Mouse (Mus musculus) left cerebral cortex, adult 8-10 months (tissue): Measurements from ENCODE around the gene Pld3. TPM values are rescaled to one million over a fixed set of nuclear protein-coding genes. Genes with fewer than 3 reads are reported as not detected.
A peak's percentile ranks its signal among the peaks of the same experiment; 100 is the strongest.

ENCODE experiments used
- DNase-seq, 2 experiments: peaks; one replicate each; pipeline ENCODE4 v3.0.0; 2022; ENCODE audit warnings: low spot score in 2 of 2
- total RNA-seq, 4 experiments: library from RNA; stranded (reverse); gene quantifications; 2 replicates each; pipeline ENCODE4 v1.2.4; 2022

Gene Pld3
- total RNA-seq, 4 experiments from 2014 or later: 675 to 760 (median 715) TPM

DNA sequence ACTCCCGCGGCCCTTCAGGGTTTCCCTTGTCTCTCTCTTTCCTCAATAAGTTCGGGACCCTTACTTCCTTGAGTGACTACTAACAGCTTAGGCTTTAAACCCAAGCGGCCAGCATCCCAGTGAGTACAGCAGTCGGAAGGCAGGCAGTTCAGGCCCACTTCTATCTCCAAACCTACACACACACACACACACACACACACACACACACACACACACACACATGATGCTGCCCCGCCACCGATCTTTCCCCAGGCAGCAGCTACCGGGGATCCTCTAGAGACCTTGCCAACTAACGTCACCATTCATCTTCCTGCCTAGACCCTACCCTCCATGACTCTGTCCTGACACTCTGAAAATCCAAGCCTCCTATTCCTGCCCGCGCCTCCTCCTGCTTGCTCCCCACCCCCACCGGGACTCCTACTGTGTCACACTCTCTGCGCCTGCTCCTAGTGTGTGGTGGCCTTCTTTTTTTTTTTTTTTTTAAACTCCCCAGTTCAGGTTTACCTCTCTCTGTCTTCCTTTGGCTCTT is 65.2 kb downstream of the Pld3 start:
- no peak for DNase-seq

GRCm38 (mm10) chr7:27486770-27487697 is 66.0 kb downstream of the Pld3 start, which contains the start of gene Sertad1:
Gene Sertad1, plus strand, starts transcription at chr7:27486910.
- DNase-seq: peak; percentile 99 to 100

DNA sequence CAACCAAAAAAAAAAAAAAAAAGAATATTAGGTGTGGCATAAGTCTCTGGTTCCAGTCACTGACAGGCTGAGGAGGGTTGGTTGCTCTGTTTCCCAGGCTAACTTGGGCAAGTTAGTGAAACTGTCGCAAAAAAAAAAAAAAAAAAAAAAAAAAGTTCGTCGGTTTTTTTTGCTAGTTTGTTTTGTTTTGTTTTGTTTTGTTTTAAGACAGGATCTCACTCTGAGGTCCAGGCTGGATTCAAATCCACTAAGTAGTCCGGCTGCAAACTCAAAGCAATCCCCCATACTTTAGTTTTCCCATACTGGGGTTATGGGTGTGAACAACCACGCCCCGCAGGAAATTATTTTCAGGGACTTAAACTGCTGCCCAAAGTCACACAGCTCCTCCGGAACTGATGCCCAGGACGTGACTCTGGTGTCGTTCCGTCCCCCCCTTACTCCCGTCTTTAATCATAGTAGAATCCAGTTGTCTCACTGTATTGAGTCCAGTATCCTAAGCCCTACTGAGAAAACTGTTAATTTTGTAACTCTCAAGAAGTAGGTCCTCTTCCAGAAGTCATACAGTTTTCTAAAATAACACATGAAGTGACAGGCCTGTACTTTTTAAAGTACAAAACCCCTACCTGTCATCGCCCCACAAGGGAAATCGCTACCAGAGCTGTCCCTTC is 66.8 kb downstream of the Pld3 start:
- DNase-seq: no peak

- DNase-seq: no peak
Observed at GRCm38 (mm10) chr7:27483860-27484259, 69.2 kb downstream of the Pld3 start.

Other genes starting within 250 kb of the Pld3 start
- 10 to 100 TPM; 41.9 to 51.1 (median 44.6) TPM for gene Ltbp4, start 215.5 kb downstream of the Pld3 start, total RNA-seq
- gene Shkbp1, start 197.2 kb downstream of the Pld3 start, total RNA-seq: 10 to 100 TPM; 20.7 to 25.9 (median 23.1) TPM
- gene Gm20479, start 195.8 kb downstream of the Pld3 start, total RNA-seq: not detected
- gene Sptbn4, start 105.5 kb downstream of the Pld3 start, total RNA-seq: 100 to 1,000 TPM; 119 to 133 (median 127) TPM
- 10 to 100 TPM; 17.3 to 23.4 (median 20.2) TPM for gene Blvrb, start 105.2 kb downstream of the Pld3 start, total RNA-seq
- gene Sertad3, start 79.5 kb downstream of the Pld3 start, total RNA-seq: 1 to 10 TPM; 2.4 to 4.5 (median 3.4) TPM
- 10 to 100 TPM; 13.8 to 17.5 (median 14.1) TPM for gene Sertad1, start 66.3 kb downstream of the Pld3 start, total RNA-seq
- under 1 TPM; 0.48 to 0.53 (median 0.52) TPM for gene Prx, start 53.9 kb downstream of the Pld3 start, total RNA-seq
- under 1 TPM in 3 of 4 experiments, not detected in 1; 0.12 to 0.20 (median 0.14) TPM for gene Hipk4, start 30.0 kb downstream of the Pld3 start, total RNA-seq
- 10 to 100 TPM; 26.1 to 34.5 (median 31.0) TPM for gene 2310022A10Rik, start within 50 bp of the Pld3 start, total RNA-seq
- gene Akt2, start 38.3 kb upstream of the Pld3 start, total RNA-seq: 100 to 1,000 TPM in 3 of 4 experiments, 10 to 100 TPM in 1; 98.3 to 115 (median 109) TPM
- gene Ttc9b, start 100.7 kb upstream of the Pld3 start, total RNA-seq: 10 to 100 TPM; 81.9 to 99.6 (median 88.5) TPM
- gene Map3k10, start 121.4 kb upstream of the Pld3 start, total RNA-seq: 100 to 1,000 TPM; 166 to 174 (median 173) TPM
- gene Zfp607b, start 136.1 kb upstream of the Pld3 start, total RNA-seq: 10 to 100 TPM in 2 of 4 experiments, 1 to 10 TPM in 2; 9.7 to 12.2 (median 10.7) TPM
- 10 to 100 TPM; 38.2 to 46.6 (median 42.1) TPM for gene Zfp60, start 178.2 kb upstream of the Pld3 start, total RNA-seq